Mouse (Mus musculus): ENCODE data around the gene B3gat3. TPM values are rescaled to one million over a fixed set of nuclear protein-coding genes. Genes with fewer than 3 reads are reported as not detected.

B3gat3 gene
- polyA plus RNA-seq, 1 experiment from 2014 or later, result 96.1 TPM

DNA sequence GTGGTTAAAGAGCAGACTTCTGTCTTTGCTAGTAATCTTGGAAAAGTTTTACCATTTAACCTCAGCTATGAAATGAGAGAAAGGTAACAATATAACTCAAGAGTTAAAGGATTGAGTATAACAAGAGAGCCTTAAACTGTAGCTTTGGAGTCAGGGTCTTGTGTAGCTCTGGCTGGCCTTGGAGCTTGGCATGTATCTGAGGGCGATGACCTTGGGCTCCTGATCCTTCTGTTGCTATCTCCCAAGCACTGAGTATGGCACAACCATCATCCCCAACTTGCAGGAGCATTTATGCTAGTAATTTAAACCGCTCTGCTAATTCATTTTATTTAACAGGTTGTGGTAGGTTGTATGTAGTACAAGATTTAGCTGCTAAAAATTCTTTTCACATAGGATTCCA, 55.3 kb downstream of the B3gat3 start:
- no peaks in the 10 kb centered on the region for H3K4me1 ChIP-seq
- no peaks in the 10 kb centered on the region for H3K27me3 ChIP-seq (replicated peaks)
- H3K9me3 ChIP-seq, result no peaks in the 10 kb centered on the region
- H3K27ac ChIP-seq, result no peak overlapping the region
- no peak overlapping the region for H3K4me2 ChIP-seq
- H3K9ac ChIP-seq, result no peak overlapping the region
- no peak for ATAC-seq (replicated peaks)
- WGBS, result 99% methylated on average over 2 of the region's 2 CpGs
- H3K36me3 ChIP-seq (replicated peaks), result peaks cover 75% of the 10 kb centered on the region
- H3K4me3 ChIP-seq, result no peak overlapping the region

- peak; percentile 72 for ATAC-seq (replicated peaks)
Measured at GRCm38 (mm10) chr19:8976535-8976934, 56.4 kb downstream of the B3gat3 start.

More at GRCm38 (mm10) chr19:8976535-8976934, 56.4 kb downstream of the B3gat3 start:
- H3K9me3 ChIP-seq, result no peaks in the 10 kb centered on the region
- no peak overlapping the region for H3K4me3 ChIP-seq
- H3K4me2 ChIP-seq, result no peak overlapping the region
- no peak overlapping the region for H3K9ac ChIP-seq
- H3K36me3 ChIP-seq (replicated peaks), result peaks cover 65% of the 10 kb centered on the region
- WGBS, result 56% methylated on average over 3 of the region's 3 CpGs
- no peaks in the 10 kb centered on the region for H3K4me1 ChIP-seq
- no peaks in the 10 kb centered on the region for H3K27me3 ChIP-seq (replicated peaks)
- no peak overlapping the region for H3K27ac ChIP-seq

Small RNA genes lying within 50 kb of the gene (microRNA-seq; reads per million reads assigned to microRNA genes)
- gene Mir5136, result not detected

Other genes with a start within 250 kb of the B3gat3 start
- 165 and 174 TPM in 2 replicates for gene Slc3a2, start 197.0 kb upstream of the B3gat3 start, polyA plus RNA-seq (2015; fragmentation: Nextera tagmentation; extraction: Ambion mirVana)
- 100.0 and 103 TPM in 2 replicates for gene Wdr74, start 184.5 kb upstream of the B3gat3 start, polyA plus RNA-seq (2015; fragmentation: Nextera tagmentation; extraction: Ambion mirVana)
- 1.5 and 1.7 TPM in 2 replicates for gene 1700092M07Rik, start 179.7 kb upstream of the B3gat3 start, polyA plus RNA-seq (2015; fragmentation: Nextera tagmentation; extraction: Ambion mirVana)
- gene Stx5a, start 179.0 kb upstream of the B3gat3 start, polyA plus RNA-seq (2015; fragmentation: Nextera tagmentation; extraction: Ambion mirVana), result 121 and 123 TPM in 2 replicates
- gene Nxf1, start 163.3 kb upstream of the B3gat3 start, polyA plus RNA-seq (2015; fragmentation: Nextera tagmentation; extraction: Ambion mirVana), result 161 and 171 TPM in 2 replicates
- 212 and 213 TPM in 2 replicates for gene Tmem223, start 149.4 kb upstream of the B3gat3 start, polyA plus RNA-seq (2015; fragmentation: Nextera tagmentation; extraction: Ambion mirVana)
- gene Tmem179b, start 145.9 kb upstream of the B3gat3 start, polyA plus RNA-seq (2015; fragmentation: Nextera tagmentation; extraction: Ambion mirVana), result 27.1 and 31.8 TPM in 2 replicates
- gene Taf6l, start 134.0 kb upstream of the B3gat3 start, polyA plus RNA-seq (2015; fragmentation: Nextera tagmentation; extraction: Ambion mirVana), result 32.6 and 34.0 TPM in 2 replicates
- 129 and 132 TPM in 2 replicates for gene Polr2g, start 121.8 kb upstream of the B3gat3 start, polyA plus RNA-seq (2015; fragmentation: Nextera tagmentation; extraction: Ambion mirVana)
- gene Zbtb3, start 117.8 kb upstream of the B3gat3 start, polyA plus RNA-seq (2015; fragmentation: Nextera tagmentation; extraction: Ambion mirVana), result 8.4 and 8.7 TPM in 2 replicates
- gene Ttc9c, start 101.0 kb upstream of the B3gat3 start, polyA plus RNA-seq (2015; fragmentation: Nextera tagmentation; extraction: Ambion mirVana), result 59.8 and 60.4 TPM in 2 replicates
- gene Hnrnpul2, start 100.4 kb upstream of the B3gat3 start, polyA plus RNA-seq (2015; fragmentation: Nextera tagmentation; extraction: Ambion mirVana), result 6.6 and 6.7 TPM in 2 replicates
- not detected in 2 replicates for gene AC129217.1, start 90.6 kb upstream of the B3gat3 start, polyA plus RNA-seq (2015; fragmentation: Nextera tagmentation; extraction: Ambion mirVana)
- gene Bscl2, start 82.9 kb upstream of the B3gat3 start, polyA plus RNA-seq (2015; fragmentation: Nextera tagmentation; extraction: Ambion mirVana), result 100 and 105 TPM in 2 replicates
- gene Gng3, start 81.2 kb upstream of the B3gat3 start, polyA plus RNA-seq (2015; fragmentation: Nextera tagmentation; extraction: Ambion mirVana), result 479 and 483 TPM in 2 replicates
- 1.1 and 1.4 TPM in 2 replicates for gene Lrrn4cl, start 69.6 kb upstream of the B3gat3 start, polyA plus RNA-seq (2015; fragmentation: Nextera tagmentation; extraction: Ambion mirVana)
- gene Ubxn1, start 48.9 kb upstream of the B3gat3 start, polyA plus RNA-seq (2015; fragmentation: Nextera tagmentation; extraction: Ambion mirVana), result 138 and 142 TPM in 2 replicates
- 61.4 and 62.7 TPM in 2 replicates for gene Uqcc3, start 39.5 kb upstream of the B3gat3 start, polyA plus RNA-seq (2015; fragmentation: Nextera tagmentation; extraction: Ambion mirVana)
- 36.5 and 37.7 TPM in 2 replicates for gene Lbhd1, start 36.6 kb upstream of the B3gat3 start, polyA plus RNA-seq (2015; fragmentation: Nextera tagmentation; extraction: Ambion mirVana)
- not detected in 2 replicates for gene Gm49403, start 36.4 kb upstream of the B3gat3 start, polyA plus RNA-seq (2015; fragmentation: Nextera tagmentation; extraction: Ambion mirVana)
- 40.2 and 44.3 TPM in 2 replicates for gene 1810009A15Rik, start 31.5 kb upstream of the B3gat3 start, polyA plus RNA-seq (2015; fragmentation: Nextera tagmentation; extraction: Ambion mirVana)
- gene Gm49416, start 31.4 kb upstream of the B3gat3 start, polyA plus RNA-seq (2015; fragmentation: Nextera tagmentation; extraction: Ambion mirVana), result not detected in 2 replicates
- gene Ints5, start 27.4 kb upstream of the B3gat3 start, polyA plus RNA-seq (2015; fragmentation: Nextera tagmentation; extraction: Ambion mirVana), result 36.4 and 38.4 TPM in 2 replicates
- 88.8 and 90.7 TPM in 2 replicates for gene Ganab, start 22.3 kb upstream of the B3gat3 start, polyA plus RNA-seq (2015; fragmentation: Nextera tagmentation; extraction: Ambion mirVana)
- 1.9 and 2.4 TPM in 2 replicates for gene Rom1, start 9.0 kb downstream of the B3gat3 start, polyA plus RNA-seq (2015; fragmentation: Nextera tagmentation; extraction: Ambion mirVana)
- 10.5 and 13.4 TPM in 2 replicates for gene Eml3, start 9.2 kb downstream of the B3gat3 start, polyA plus RNA-seq (2015; fragmentation: Nextera tagmentation; extraction: Ambion mirVana)
- gene Mta2, start 21.5 kb downstream of the B3gat3 start, polyA plus RNA-seq (2015; fragmentation: Nextera tagmentation; extraction: Ambion mirVana), result 119 and 121 TPM in 2 replicates
- 27.5 and 30.5 TPM in 2 replicates for gene Tut1, start 33.5 kb downstream of the B3gat3 start, polyA plus RNA-seq (2015; fragmentation: Nextera tagmentation; extraction: Ambion mirVana)
- 287 and 295 TPM in 2 replicates for gene Eef1g, start 46.7 kb downstream of the B3gat3 start, polyA plus RNA-seq (2015; fragmentation: Nextera tagmentation; extraction: Ambion mirVana)
- 4.9 and 5.9 TPM in 2 replicates for gene Ahnak, start 68.9 kb downstream of the B3gat3 start, polyA plus RNA-seq (2015; fragmentation: Nextera tagmentation; extraction: Ambion mirVana)
- gene Scgb1a1, start 167.6 kb downstream of the B3gat3 start, polyA plus RNA-seq (2015; fragmentation: Nextera tagmentation; extraction: Ambion mirVana), result not detected in 2 replicates
- 20.3 and 24.1 TPM in 2 replicates for gene Asrgl1, start 215.3 kb downstream of the B3gat3 start, polyA plus RNA-seq (2015; fragmentation: Nextera tagmentation; extraction: Ambion mirVana)